Mouse (Mus musculus) G1E (cell line): ENCODE measurements around the gene Tgfbr3. TPM values are rescaled to one million over a fixed set of nuclear protein-coding genes. Genes with fewer than 3 reads are reported as not detected.

Source experiments
- ATAC-seq: 2 replicates; pipeline ENCODE4 v1.8.0; 2016; ENCODE audit warnings: mild to moderate bottlenecking; ENCODE audit not compliant: insufficient number of reproducible peaks, poor library complexity, low FRiP score, severe bottlenecking; ENCODE audit errors: extremely low read depth
- DNase-seq: peaks from one replicate; pipeline ENCODE4 v3.0.0; 2012; ENCODE audit warnings: low spot score
- H3K27me3 ChIP-seq: 2 replicates; pipeline ENCODE4 v1.6.1; 2012; ENCODE audit warnings: mild to moderate bottlenecking, low read length, inconsistent platforms; ENCODE audit not compliant: insufficient read depth
- H3K36me3 ChIP-seq: replicated peaks from 2 replicates; pipeline ENCODE3; 2012; ENCODE audit warnings: mild to moderate bottlenecking, inconsistent platforms
- H3K4me1 ChIP-seq: 2 replicates; pipeline ENCODE4 v1.6.1; 2012; ENCODE audit warnings: low read depth, low read length, inconsistent platforms, mixed read lengths; ENCODE audit not compliant: insufficient read depth
- H3K4me3 ChIP-seq: 2 replicates; pipeline ENCODE4 v1.5.1; 2012; ENCODE audit warnings: low read depth, mild to moderate bottlenecking, inconsistent platforms, low read length, moderate library complexity, mixed read lengths
- H3K9me3 ChIP-seq: replicated peaks from 2 replicates; pipeline ENCODE4 v1.6.1; 2012; ENCODE audit warnings: inconsistent platforms
- CTCF ChIP-seq: IDR thresholded peaks from 2 replicates; pipeline ENCODE4 v1.5.1; 2012; ENCODE audit warnings: low read depth, low read length, inconsistent platforms, mixed read lengths
- GATA1 ChIP-seq: IDR thresholded peaks from 2 replicates; pipeline ENCODE4 v1.6.1; 2012; ENCODE audit warnings: borderline replicate concordance, low read length, inconsistent platforms, mixed read lengths
- GATA2 ChIP-seq: IDR thresholded peaks from 2 replicates; pipeline ENCODE4 v1.6.1; 2012; ENCODE audit warnings: low read depth, low read length, inconsistent platforms, borderline replicate concordance
- POLR2AphosphoS5 ChIP-seq: IDR thresholded peaks from 2 replicates; pipeline ENCODE4 v1.6.1; 2012; ENCODE audit warnings: low read depth, low read length, inconsistent platforms; ENCODE audit not compliant: insufficient replicate concordance
- TAL1 ChIP-seq: conservative IDR thresholded peaks from 2 replicates; pipeline ENCODE4 v1.6.1; 2012; ENCODE audit warnings: low read depth, low read length, inconsistent platforms, mixed read lengths
- polyA plus RNA-seq: library from polyadenylated mRNA; stranded (reverse); fragments of >175 nt; gene quantifications from 2 replicates; pipeline ENCODE4 v1.2.3, GENCODE M21; 2012
- total RNA-seq, 2 experiments: library from RNA; stranded (forward) in 1 of 2; stranded (reverse) in 1 of 2; fragments of 200-1000 nt in 1 of 2; fragments of >200 nt in 1 of 2; fragmentation: Nextera tagmentation in 1 of 2; gene quantifications; 2 replicates each; pipeline ENCODE4 v1.2.3; 2014 to 2017

Tgfbr3 gene
- total and polyA plus RNA-seq, 3 experiments = 0.05 TPM; not detected in 2

DNA sequence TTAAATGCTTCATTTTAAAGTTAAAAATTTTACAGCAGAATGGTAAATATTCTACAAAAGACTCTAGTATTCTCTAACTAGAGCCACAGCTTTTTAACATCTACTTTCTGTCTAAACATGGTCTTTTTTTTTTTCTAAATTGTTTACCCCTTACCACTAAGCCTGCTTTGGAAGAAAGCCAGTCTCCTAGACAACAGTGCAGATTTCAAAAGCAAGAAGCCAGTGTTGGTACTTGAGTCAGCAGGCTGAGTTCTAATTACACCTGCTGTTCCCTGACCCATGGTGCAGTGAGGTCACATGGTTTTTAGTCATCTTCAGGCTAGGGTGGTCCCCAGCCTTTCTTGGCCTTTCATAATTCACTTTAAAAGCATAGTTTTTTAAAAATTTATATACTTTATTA is 115.2 kb downstream of the Tgfbr3 start:
- no peak for TF ChIP-seq GATA2
- no peak for TF ChIP-seq TAL1
- no peak for TF ChIP-seq CTCF
- TF ChIP-seq POLR2AphosphoS5 = no peak
- no peak for TF ChIP-seq GATA1
- H3K4me3 ChIP-seq = no peak overlapping the region
- ATAC-seq = no peak
- H3K4me1 ChIP-seq = no peaks in the 10 kb centered on the region
- no peaks in the 10 kb centered on the region for H3K27me3 ChIP-seq
- no peaks in the 10 kb centered on the region for H3K9me3 ChIP-seq
- H3K36me3 ChIP-seq = no peaks in the 10 kb centered on the region
- no peak for DNase-seq

DNA sequence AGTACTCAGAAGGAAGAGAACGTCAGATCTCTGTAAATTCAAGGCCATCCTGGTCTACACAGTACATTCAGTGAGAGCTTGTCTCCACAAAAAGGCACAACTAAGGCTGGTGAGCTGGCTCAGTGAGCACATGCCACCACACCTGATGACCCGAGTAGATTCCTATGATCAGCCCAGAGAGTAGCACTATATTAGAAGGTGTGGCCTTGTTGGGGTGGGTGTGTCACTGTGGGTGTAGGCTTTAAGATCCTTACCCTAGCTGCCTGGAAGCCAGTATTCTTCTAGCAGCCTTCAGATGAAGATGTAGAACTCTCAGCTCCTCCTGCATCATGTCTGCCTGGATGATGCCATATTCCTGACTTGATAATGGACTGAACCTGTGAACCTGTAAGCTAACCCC is 115.9 kb downstream of the Tgfbr3 start:
- H3K36me3 ChIP-seq = no peaks in the 10 kb centered on the region
- no peaks in the 10 kb centered on the region for H3K9me3 ChIP-seq
- DNase-seq (no peak), ATAC-seq (no peak)
- H3K27me3 ChIP-seq = no peaks in the 10 kb centered on the region
- no peaks in the 10 kb centered on the region for H3K4me1 ChIP-seq
- TF ChIP-seq TAL1 = no peak
- no peak for TF ChIP-seq GATA1
- TF ChIP-seq GATA2 = no peak
- TF ChIP-seq CTCF = no peak
- no peak for TF ChIP-seq POLR2AphosphoS5
- no peak overlapping the region for H3K4me3 ChIP-seq

DNA sequence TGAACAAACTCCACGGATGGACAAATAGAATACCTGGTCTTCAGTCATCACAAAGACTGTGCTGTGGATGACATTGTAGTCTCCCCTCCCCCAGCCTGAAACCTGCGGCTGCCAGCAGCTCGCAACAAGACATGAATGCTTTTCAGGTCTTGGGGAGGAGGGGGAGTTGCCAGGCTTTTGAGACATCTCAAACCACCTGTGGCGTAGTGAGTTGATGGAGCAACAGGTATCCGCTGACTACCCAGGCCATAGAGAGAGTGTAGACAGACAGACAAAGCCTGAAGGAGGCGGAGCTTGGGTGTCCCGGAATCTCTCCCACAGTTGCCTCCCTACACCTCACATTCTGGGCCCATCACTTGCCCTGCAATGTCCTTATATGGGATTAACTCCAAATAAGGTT is 117.6 kb downstream of the Tgfbr3 start:
- no peak for TF ChIP-seq CTCF
- no peak for TF ChIP-seq TAL1
- TF ChIP-seq GATA1 = no peak
- TF ChIP-seq GATA2 = no peak
- no peak for TF ChIP-seq POLR2AphosphoS5
- ATAC-seq (no peak), DNase-seq (no peak)
- H3K4me1 ChIP-seq = no peaks in the 10 kb centered on the region
- H3K9me3 ChIP-seq = no peaks in the 10 kb centered on the region
- H3K4me3 ChIP-seq = no peak overlapping the region
- H3K27me3 ChIP-seq = no peaks in the 10 kb centered on the region
- no peaks in the 10 kb centered on the region for H3K36me3 ChIP-seq

DNA sequence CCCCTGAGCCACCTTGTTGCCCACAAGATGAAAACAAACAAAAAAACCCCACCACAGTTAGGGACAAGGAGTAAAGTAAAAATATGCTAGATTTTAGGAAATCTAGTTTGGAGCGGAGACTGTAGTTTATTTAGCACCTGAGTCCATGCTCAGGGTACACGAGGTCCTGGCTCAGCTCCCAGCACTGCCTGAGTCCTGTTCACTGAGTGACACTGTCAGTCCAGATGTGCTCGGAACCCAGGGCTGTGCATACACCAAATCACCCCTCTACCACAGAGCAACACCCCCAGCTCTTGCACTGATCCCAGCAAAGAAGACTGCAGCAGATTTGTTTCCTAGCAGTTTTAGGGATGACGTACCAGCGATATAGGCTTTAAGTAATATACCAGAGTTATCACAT is 119.6 kb downstream of the Tgfbr3 start:
- H3K4me1 ChIP-seq = no peaks in the 10 kb centered on the region
- H3K4me3 ChIP-seq = no peak overlapping the region
- no peak for TF ChIP-seq GATA1
- no peak for TF ChIP-seq POLR2AphosphoS5
- TF ChIP-seq GATA2 = no peak
- TF ChIP-seq CTCF = no peak
- TF ChIP-seq TAL1 = no peak
- no peak for DNase-seq
- no peaks in the 10 kb centered on the region for H3K27me3 ChIP-seq
- no peak for ATAC-seq
- H3K9me3 ChIP-seq = no peaks in the 10 kb centered on the region
- H3K36me3 ChIP-seq = no peaks in the 10 kb centered on the region

DNA sequence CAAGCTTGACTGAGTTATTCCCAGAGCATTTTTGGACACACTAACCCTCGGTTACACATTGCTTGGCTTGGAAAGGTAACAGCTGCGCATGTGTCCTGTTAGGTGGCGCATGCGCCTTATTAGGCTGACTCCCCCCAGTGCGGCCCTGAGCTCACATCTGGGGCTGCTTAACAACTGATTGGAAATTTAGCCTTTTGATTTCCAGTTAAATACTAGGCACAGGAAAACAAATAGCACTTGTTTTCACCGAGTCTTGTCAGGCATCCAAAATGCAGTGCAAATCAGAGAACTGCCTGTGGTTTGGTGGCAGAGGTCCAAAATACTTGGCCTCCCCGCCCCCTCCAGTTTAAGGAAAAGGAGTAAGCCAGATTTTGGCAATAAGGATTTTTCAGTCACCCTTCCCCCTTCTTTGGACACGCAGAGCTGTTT is 121.5 kb downstream of the Tgfbr3 start:
- Histone ChIP-seq H3K4me3 (no peak overlapping the region), H3K4me1 (no peaks in the 10 kb centered on the region), H3K27me3 (no peaks in the 10 kb centered on the region), H3K36me3 (no peaks in the 10 kb centered on the region), H3K9me3 (no peaks in the 10 kb centered on the region)
- ATAC-seq = no peak
- DNase-seq = no peak
- no peak for TF ChIP-seq TAL1
- TF ChIP-seq CTCF = no peak
- no peak for TF ChIP-seq GATA1
- TF ChIP-seq GATA2 = no peak
- TF ChIP-seq POLR2AphosphoS5 = no peak

DNA sequence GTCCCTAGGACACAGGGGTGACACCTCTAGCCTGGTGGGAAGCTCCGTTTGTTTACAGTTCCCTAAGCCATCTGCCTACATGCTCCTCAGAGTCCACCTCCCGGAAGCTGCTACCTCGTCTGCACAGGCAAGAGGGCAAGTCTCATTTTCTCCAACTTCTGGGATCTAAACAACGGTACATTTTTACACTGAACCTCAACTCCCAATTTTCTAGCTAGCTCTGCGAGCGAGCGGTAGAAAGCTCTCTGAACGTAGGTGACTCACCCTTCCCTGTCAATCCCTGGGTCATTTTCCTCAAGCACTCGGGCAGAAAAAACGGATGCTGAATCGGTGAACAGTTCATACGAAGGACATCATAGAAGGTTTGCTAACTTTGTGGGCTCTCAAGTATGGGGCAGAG is 122.1 kb downstream of the Tgfbr3 start:
- DNase-seq = no peak
- H3K9me3 ChIP-seq = no peaks in the 10 kb centered on the region
- no peak for TF ChIP-seq GATA1
- no peak for TF ChIP-seq TAL1
- TF ChIP-seq POLR2AphosphoS5 = no peak
- no peak for TF ChIP-seq GATA2
- no peak for TF ChIP-seq CTCF
- H3K4me3 ChIP-seq = no peak overlapping the region
- H3K36me3 ChIP-seq = no peaks in the 10 kb centered on the region
- ATAC-seq = no peak
- no peaks in the 10 kb centered on the region for H3K27me3 ChIP-seq
- H3K4me1 ChIP-seq = no peaks in the 10 kb centered on the region
